Mouse (Mus musculus): ENCODE measurements around the gene Tac2. TPM values are rescaled to one million over a fixed set of nuclear protein-coding genes. Genes with fewer than 3 reads are reported as not detected.

The Tac2 gene
- polyA plus RNA-seq, 1 experiment from 2014 or later, result not detected

- ATAC-seq, result peak; percentile 35; the same call in 1 of the 2 replicates
- 57% methylated on average over 11 of the region's 11 CpGs for WGBS
- Histone ChIP-seq H3K27ac (no peak overlapping the region), H3K9me3 (no peaks in the 10 kb centered on the region), H3K4me1 (replicated peaks) (peaks cover 14% of the 10 kb centered on the region), H3K9ac (replicated peaks) (peak overlapping the region; percentile 25; the same call in 1 of the 2 replicates), H3K36me3 (no peaks in the 10 kb centered on the region), H3K4me2 (replicated peaks) (0 out of 2 replicates have a peak overlapping the region, but pooled peaks have one; percentile 20), H3K4me3 (replicated peaks) (no peak overlapping the region), H3K27me3 (peaks cover 46% of the 10 kb centered on the region)
Measured at GRCm38 (mm10) chr10:127730285-127730932, 6.1 kb downstream of the Tac2 start.

DNA sequence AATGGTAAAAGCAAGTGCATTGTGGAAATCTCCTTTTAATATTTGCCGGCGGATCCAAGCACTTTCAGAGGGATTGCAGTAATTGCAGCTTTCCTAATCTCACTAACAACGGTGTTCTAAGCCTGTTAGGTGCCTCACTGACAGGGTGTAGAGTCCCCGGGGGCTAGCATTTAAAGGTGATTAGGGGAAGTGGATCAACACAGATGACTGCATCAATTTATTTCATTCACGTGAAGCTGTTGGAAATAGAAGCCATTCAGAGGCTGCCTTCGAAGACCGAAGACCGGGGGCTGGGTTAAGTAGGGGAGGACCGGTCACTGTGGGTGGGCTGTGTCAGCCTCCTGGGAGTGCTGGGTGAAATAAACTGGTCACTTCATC, 6.6 kb downstream of the Tac2 start:
- H3K9me3 ChIP-seq, result no peaks in the 10 kb centered on the region
- peaks cover 14% of the 10 kb centered on the region for H3K4me1 ChIP-seq (replicated peaks)
- ATAC-seq, result 0 out of 2 replicates have a peak, but pooled peaks have one; percentile 24
- H3K4me3 ChIP-seq (replicated peaks), result no peak overlapping the region
- H3K27me3 ChIP-seq, result peaks cover 41% of the 10 kb centered on the region
- 13% methylated on average over 9 of the region's 9 CpGs for WGBS
- H3K27ac ChIP-seq, result no peak overlapping the region
- H3K4me2 ChIP-seq (replicated peaks), result peak overlapping the region; percentile 20; the same call in 1 of the 2 replicates
- no peak overlapping the region; the same call in 1 of the 2 replicates for H3K9ac ChIP-seq (replicated peaks)
- no peaks in the 10 kb centered on the region for H3K36me3 ChIP-seq

DNA sequence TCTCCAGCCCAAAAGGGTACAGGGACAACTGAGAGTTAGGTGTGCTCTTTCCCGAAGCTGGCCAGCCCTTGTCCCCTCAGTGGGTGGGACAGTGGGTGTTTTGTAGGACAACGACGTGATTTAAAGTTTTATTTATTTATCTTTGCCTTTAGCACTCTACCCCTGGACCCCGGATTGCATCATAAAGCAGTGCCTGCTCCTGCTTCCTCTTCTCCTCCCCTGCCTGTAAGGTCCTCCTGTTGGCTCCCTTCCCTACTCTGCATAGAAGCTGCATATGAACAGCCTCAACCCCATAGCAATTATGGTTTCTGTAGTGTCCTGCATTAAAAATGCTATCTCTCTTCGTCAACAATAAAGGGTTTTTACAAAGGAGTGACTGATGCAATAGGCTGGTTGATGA, 7.1 kb downstream of the Tac2 start:
- H3K4me1 ChIP-seq (replicated peaks), result peaks cover 14% of the 10 kb centered on the region
- no peak overlapping the region for H3K9ac ChIP-seq (replicated peaks)
- no peak overlapping the region for H3K4me3 ChIP-seq (replicated peaks)
- no peak for ATAC-seq
- H3K27ac ChIP-seq, result no peak overlapping the region
- H3K9me3 ChIP-seq, result no peaks in the 10 kb centered on the region
- WGBS, result 43% methylated on average over 5 of the region's 5 CpGs
- peaks cover 43% of the 10 kb centered on the region for H3K27me3 ChIP-seq
- 0 out of 2 replicates have a peak overlapping the region, but pooled peaks have one; percentile 20 for H3K4me2 ChIP-seq (replicated peaks)
- no peaks in the 10 kb centered on the region for H3K36me3 ChIP-seq

GRCm38 (mm10) chr10:127734434-127734833, 10.2 kb downstream of the Tac2 start:
- no peak overlapping the region for H3K9ac ChIP-seq (replicated peaks)
- WGBS, result 50% methylated on average over 5 of the region's 5 CpGs
- H3K36me3 ChIP-seq, result no peaks in the 10 kb centered on the region
- no peaks in the 10 kb centered on the region for H3K9me3 ChIP-seq
- H3K4me2 ChIP-seq (replicated peaks), result no peak overlapping the region
- no peak overlapping the region for H3K27ac ChIP-seq
- peaks cover 28% of the 10 kb centered on the region; the same call in 1 of the 2 replicates for H3K27me3 ChIP-seq
- no peak overlapping the region for H3K4me3 ChIP-seq (replicated peaks)
- 0 out of 2 replicates have a peak, but pooled peaks have one; percentile 19 for ATAC-seq
- H3K4me1 ChIP-seq (replicated peaks), result peaks cover 14% of the 10 kb centered on the region

DNA sequence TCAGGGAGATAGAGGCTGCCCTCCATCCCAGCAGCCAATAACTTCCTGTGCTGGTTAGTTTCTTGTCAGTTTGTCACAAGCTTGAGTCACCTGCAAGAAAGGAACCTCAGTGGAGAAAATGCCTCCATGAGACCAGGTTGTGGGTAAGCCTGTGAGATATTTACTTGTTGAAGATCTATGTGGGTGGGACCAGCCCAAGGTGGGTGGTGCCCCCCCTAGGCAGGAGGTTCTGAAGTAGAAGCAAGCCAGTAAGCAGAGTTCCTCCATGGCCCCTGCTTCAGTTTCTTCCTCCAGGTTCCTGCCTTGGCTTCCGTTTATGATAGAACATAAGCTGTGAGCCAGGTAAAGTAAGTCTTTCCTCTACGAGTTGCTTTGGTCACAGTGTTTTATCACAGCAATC, 12.0 kb downstream of the Tac2 start:
- H3K36me3 ChIP-seq, result peaks cover under 1% of the 10 kb centered on the region
- no peak overlapping the region for H3K4me3 ChIP-seq (replicated peaks)
- peaks cover 20% of the 10 kb centered on the region; the same call in 1 of the 2 replicates for H3K27me3 ChIP-seq
- no peak overlapping the region for H3K27ac ChIP-seq
- H3K9ac ChIP-seq (replicated peaks), result no peak overlapping the region
- no peak for ATAC-seq
- WGBS, result 81% methylated on average over 2 of the region's 2 CpGs
- H3K9me3 ChIP-seq, result no peaks in the 10 kb centered on the region
- peaks cover 15% of the 10 kb centered on the region for H3K4me1 ChIP-seq (replicated peaks)
- H3K4me2 ChIP-seq (replicated peaks), result no peak overlapping the region

DNA sequence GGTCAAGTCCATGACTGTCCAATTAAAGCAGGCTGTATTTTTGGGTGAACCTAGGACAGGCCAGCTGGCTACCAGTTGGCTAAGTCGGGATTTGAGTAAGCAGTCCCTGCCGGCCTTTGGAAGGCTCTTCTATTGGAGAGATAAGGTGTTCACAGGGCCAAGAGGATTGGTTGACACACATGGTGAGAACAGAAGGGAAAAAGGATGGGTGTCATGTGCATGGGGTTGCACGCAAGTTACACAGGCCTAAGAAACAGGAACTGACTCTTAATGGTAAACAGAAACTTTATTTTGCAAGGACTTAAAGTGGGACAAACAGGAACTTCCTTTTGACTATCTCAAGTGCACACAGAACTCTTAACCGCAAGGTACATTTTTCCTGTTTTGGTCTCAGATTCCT, 12.6 kb downstream of the Tac2 start:
- 77% methylated on average over 4 of the region's 4 CpGs for WGBS
- peaks cover 7% of the 10 kb centered on the region for H3K36me3 ChIP-seq
- peaks cover 18% of the 10 kb centered on the region; the same call in 1 of the 2 replicates for H3K27me3 ChIP-seq
- H3K4me2 ChIP-seq (replicated peaks), result no peak overlapping the region
- no peaks in the 10 kb centered on the region for H3K9me3 ChIP-seq
- no peak overlapping the region for H3K4me3 ChIP-seq (replicated peaks)
- no peak overlapping the region for H3K27ac ChIP-seq
- ATAC-seq, result no peak
- H3K9ac ChIP-seq (replicated peaks), result no peak overlapping the region
- peaks cover 12% of the 10 kb centered on the region for H3K4me1 ChIP-seq (replicated peaks)

GRCm38 (mm10) chr10:127737552-127737951, 13.3 kb downstream of the Tac2 start:
- 23% methylated on average over 2 of the region's 2 CpGs for WGBS
- Histone ChIP-seq H3K4me2 (replicated peaks) (no peak overlapping the region), H3K4me3 (replicated peaks) (no peak overlapping the region), H3K9me3 (no peaks in the 10 kb centered on the region), H3K27me3 (peaks cover 18% of the 10 kb centered on the region; the same call in 1 of the 2 replicates), H3K27ac (no peak overlapping the region), H3K36me3 (peaks cover 13% of the 10 kb centered on the region), H3K4me1 (replicated peaks) (peaks cover 12% of the 10 kb centered on the region), H3K9ac (replicated peaks) (no peak overlapping the region)
- no peak for ATAC-seq

- no peak overlapping the region for H3K9ac ChIP-seq (replicated peaks)
- no peak overlapping the region for H3K4me3 ChIP-seq (replicated peaks)
- peaks cover 12% of the 10 kb centered on the region for H3K4me1 ChIP-seq (replicated peaks)
- no peaks in the 10 kb centered on the region for H3K9me3 ChIP-seq
- ATAC-seq, result no peak
- H3K27me3 ChIP-seq, result peaks cover 14% of the 10 kb centered on the region; the same call in 1 of the 2 replicates
- 57% methylated on average over 13 of the region's 13 CpGs for WGBS
- H3K27ac ChIP-seq, result no peak overlapping the region
- H3K36me3 ChIP-seq, result peaks cover 21% of the 10 kb centered on the region
- no peak overlapping the region for H3K4me2 ChIP-seq (replicated peaks)
Measured at GRCm38 (mm10) chr10:127738151-127738882, 14.0 kb downstream of the Tac2 start.

GRCm38 (mm10) chr10:127739083-127739660, 14.9 kb downstream of the Tac2 start, which contains the start of gene Zbtb39:
Gene Zbtb39, plus strand, starts transcription at chr10:127739538.
- H3K4me2 ChIP-seq (replicated peaks), result peak within 1 kb of the TSS; percentile 77
- H3K27ac ChIP-seq, result peak within 1 kb of the TSS; percentile 82
- H3K9ac ChIP-seq (replicated peaks), result peak within 1 kb of the TSS; percentile 95
- H3K27me3 ChIP-seq, result peaks cover 9% of the 10 kb centered on the region; the same call in 1 of the 2 replicates
- H3K36me3 ChIP-seq, result peaks cover 29% of the 10 kb centered on the region
- peaks cover 12% of the 10 kb centered on the region for H3K4me1 ChIP-seq (replicated peaks)
- ATAC-seq, result peak; percentile 90
- no peaks in the 10 kb centered on the region for H3K9me3 ChIP-seq
- WGBS, result 2% methylated on average over 26 of the region's 61 CpGs
- H3K4me3 ChIP-seq (replicated peaks), result peak within 1 kb of the TSS; percentile 96

DNA sequence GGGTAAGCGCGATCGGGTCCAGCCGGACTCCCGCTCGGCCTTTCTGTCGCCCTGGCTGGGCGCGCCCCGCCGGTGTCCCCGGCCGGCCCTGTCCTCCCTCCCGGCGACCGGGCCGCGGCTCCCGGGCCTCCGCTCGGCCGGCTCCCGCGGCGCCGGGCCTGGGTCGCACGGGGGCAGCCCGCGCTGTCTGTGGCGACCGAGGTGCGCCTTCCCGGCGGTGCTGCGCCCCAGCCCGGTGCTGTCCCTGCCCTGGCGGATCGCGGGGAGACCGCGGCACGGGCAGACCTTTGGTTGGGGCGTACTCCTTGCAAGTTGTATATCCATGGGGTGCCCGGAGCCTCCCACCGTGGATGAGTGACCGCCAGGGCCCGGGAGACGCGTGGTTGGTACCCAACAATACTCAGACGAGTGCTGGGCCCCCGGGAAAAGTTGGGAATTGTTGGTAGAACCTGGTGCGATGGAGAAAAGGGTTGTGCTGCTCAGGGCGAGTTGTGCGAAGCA, 15.4 kb downstream of the Tac2 start:
- peak overlapping the region; percentile 96 for H3K4me3 ChIP-seq (replicated peaks)
- no peaks in the 10 kb centered on the region for H3K9me3 ChIP-seq
- peak overlapping the region; percentile 95 for H3K9ac ChIP-seq (replicated peaks)
- WGBS, result under 1% methylated on average over 55 of the region's 55 CpGs
- ATAC-seq, result peak; percentile 77
- H3K27ac ChIP-seq, result peak overlapping the region; percentile 82
- H3K4me2 ChIP-seq (replicated peaks), result peak overlapping the region; percentile 77
- H3K36me3 ChIP-seq, result peaks cover 35% of the 10 kb centered on the region
- peaks cover 12% of the 10 kb centered on the region for H3K4me1 ChIP-seq (replicated peaks)
- peaks cover 9% of the 10 kb centered on the region; the same call in 1 of the 2 replicates for H3K27me3 ChIP-seq

DNA sequence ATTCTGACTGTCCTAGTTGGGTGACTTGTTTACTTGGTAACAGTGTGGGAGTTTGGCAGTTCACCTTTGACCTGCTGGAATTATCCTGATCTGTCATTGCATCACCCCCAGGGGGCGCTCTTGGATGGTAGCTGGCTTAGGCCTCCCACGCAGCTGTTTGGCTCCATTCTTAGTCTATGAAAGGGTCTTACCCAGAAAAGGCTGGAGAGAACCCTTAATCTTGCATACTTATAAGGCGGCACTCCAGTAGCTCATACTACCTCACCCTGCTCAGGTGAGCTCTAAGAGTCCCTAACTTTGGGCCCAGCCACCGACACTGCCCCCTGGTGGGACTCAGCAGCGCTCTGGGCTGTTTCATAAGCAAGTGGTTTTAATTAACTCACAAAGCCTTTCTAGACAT, 20.4 kb downstream of the Tac2 start:
- Histone ChIP-seq H3K36me3 (peaks cover 77% of the 10 kb centered on the region), H3K9me3 (no peaks in the 10 kb centered on the region), H3K27me3 (no peaks in the 10 kb centered on the region), H3K4me1 (replicated peaks) (peaks cover 20% of the 10 kb centered on the region), H3K4me3 (replicated peaks) (no peak overlapping the region), H3K9ac (replicated peaks) (no peak overlapping the region), H3K27ac (no peak overlapping the region), H3K4me2 (replicated peaks) (no peak overlapping the region)
- WGBS, result 67% methylated on average over 5 of the region's 5 CpGs
- ATAC-seq, result no peak

All from midbrain, embryonic 13.5 days (tissue).